Mouse (Mus musculus) bone marrow, adult 2 months (tissue): ENCODE data around the gene Nubp2.
A peak's percentile ranks its signal among the peaks of the same experiment; 100 is the strongest.

ENCODE experiments used
- CTCF ChIP-seq: fragments of 200-500 bp; IDR thresholded peaks from 2 replicates; pipeline ENCODE4 v1.5.1; 2011; ENCODE audit warnings: low read length, control low read depth; ENCODE audit not compliant: control insufficient read depth, insufficient read depth
- POLR2A ChIP-seq: fragments of 200-500 bp; IDR thresholded peaks from 2 replicates; pipeline ENCODE4 v1.6.1; 2011; ENCODE audit warnings: low read depth, mild to moderate bottlenecking, control low read depth, low read length, borderline replicate concordance; ENCODE audit not compliant: control insufficient read depth

GRCm38 (mm10) chr17:24841133-24841532 is 45.0 kb downstream of the Nubp2 start:
- TF ChIP-seq CTCF (peak; percentile 54; the same call in 1 of the 2 replicates), POLR2A (no peak)
